Mouse (Mus musculus) liver, embryonic 14.5 days (tissue): ENCODE results near the gene Rab37. TPM values are rescaled to one million over a fixed set of nuclear protein-coding genes. Genes with fewer than 3 reads are reported as not detected.

Source experiments
- ATAC-seq: fragments of 200-750 bp; cut with Nextera tagmentation; 2 replicates; pipeline ENCODE4 v1.8.0; 2017; ENCODE audit warnings: moderate number of reproducible peaks, mild to moderate bottlenecking, moderate library complexity; ENCODE audit not compliant: insufficient read depth
- DNase-seq, 3 experiments: peaks; one replicate each; pipeline ENCODE4 v3.0.0-alpha.2; 2012 to 2013; ENCODE audit warnings: low read depth in 3 of 3, low spot score in 3 of 3
- H3K27ac ChIP-seq: fragments of 300-500 bp; sonication (generic); 2 replicates; pipeline ENCODE4 v1.5.1; 2014; ENCODE audit warnings: moderate library complexity, mild to moderate bottlenecking, control low read depth, inconsistent platforms
- H3K27me3 ChIP-seq: fragments of 300-500 bp; sonication (generic); 2 replicates; pipeline ENCODE4 v1.6.1; 2014; ENCODE audit warnings: mild to moderate bottlenecking, low read length, moderate library complexity; ENCODE audit not compliant: control insufficient read depth, insufficient read depth
- H3K36me3 ChIP-seq: fragments of 300-500 bp; sonication (generic); replicated peaks from 2 replicates; pipeline ENCODE4 v1.6.1; 2014; ENCODE audit warnings: low read depth; ENCODE audit not compliant: control insufficient read depth, insufficient read depth
- H3K4me1 ChIP-seq, 2 experiments: fragments of 200-500 bp in 1 of 2; fragments of 300-500 bp in 1 of 2; sonication (generic) in 1 of 2; replicated peaks; 2 replicates each; pipeline ENCODE4 v1.6.1; 2012 to 2014; ENCODE audit warnings: antibody characterized with exemption in 1 of 2, inconsistent platforms in 1 of 2, low read length in 1 of 2; ENCODE audit not compliant: control insufficient read depth in 2 of 2, insufficient read depth in 2 of 2
- H3K4me2 ChIP-seq: fragments of 300-500 bp; sonication (generic); 2 replicates; pipeline ENCODE4 v1.6.1; 2014; ENCODE audit warnings: low read depth, mild to moderate bottlenecking, control low read depth, moderate library complexity
- H3K4me3 ChIP-seq, 2 experiments: fragments of 200-500 bp in 1 of 2; fragments of 300-500 bp in 1 of 2; sonication (generic) in 1 of 2; 2 replicates each; pipeline ENCODE4 v1.5.1; 2012 to 2014; ENCODE audit warnings: low read depth in 2 of 2, low read length in 2 of 2, mild to moderate bottlenecking in 2 of 2, control low read depth in 1 of 2, inconsistent platforms in 1 of 2, moderate library complexity in 1 of 2; ENCODE audit not compliant: insufficient read depth in 1 of 2
- H3K9ac ChIP-seq: fragments of 300-500 bp; sonication (generic); replicated peaks from 2 replicates; pipeline ENCODE4 v1.6.1; 2014; ENCODE audit warnings: mild to moderate bottlenecking, control low read depth, moderate library complexity
- H3K9me3 ChIP-seq: fragments of 300-500 bp; sonication (generic); 2 replicates; pipeline ENCODE4 v1.6.1; 2016; ENCODE audit warnings: low read length, mixed read lengths; ENCODE audit not compliant: control insufficient read depth
- CTCF ChIP-seq: IDR thresholded peaks from 2 replicates; pipeline ENCODE4 v1.5.1; 2016; ENCODE audit warnings: antibody characterized with exemption, low read depth, control low read depth
- EP300 ChIP-seq: IDR thresholded peaks from 2 replicates; pipeline ENCODE4 v1.6.1; 2016; ENCODE audit warnings: antibody characterized with exemption, low read depth
- WGBS: fragments of 180-500 bp; shearing (Covaris S2); extraction: QIAGEN DNeasy Blood & Tissue Kit; methylation state at CpG from one replicate; pipeline ENCODE4 v1.1.7; 2014; ENCODE audit not compliant: insufficient replicate concordance; 5-methylcytosine and 5-hydroxymethylcytosine counted together
- polyA plus RNA-seq, 2 experiments: library from polyadenylated mRNA; depleted of rRNA in 1 of 2; stranded (reverse) in 1 of 2; unstranded in 1 of 2; fragments of >200 nt; fragmentation: Nextera tagmentation in 1 of 2; extraction: Ambion mirVana in 1 of 2; gene quantifications; 2 replicates each; pipeline versions ENCODE4 v1.2.1 to v1.2.3; 2012 to 2014

The Rab37 gene
- polyA plus RNA-seq, 2 experiments = 1.7 to 1.8 TPM

- no peaks in the 10 kb centered on the region; a peak in 1 of 4 replicates for H3K4me1 ChIP-seq
- no peak for ATAC-seq
- WGBS = 7% methylated on average over 2 of the region's 2 CpGs
These were observed 50.7 kb downstream of the Rab37 start for GRCm38 (mm10) chr11:115141970-115142369.

DNA sequence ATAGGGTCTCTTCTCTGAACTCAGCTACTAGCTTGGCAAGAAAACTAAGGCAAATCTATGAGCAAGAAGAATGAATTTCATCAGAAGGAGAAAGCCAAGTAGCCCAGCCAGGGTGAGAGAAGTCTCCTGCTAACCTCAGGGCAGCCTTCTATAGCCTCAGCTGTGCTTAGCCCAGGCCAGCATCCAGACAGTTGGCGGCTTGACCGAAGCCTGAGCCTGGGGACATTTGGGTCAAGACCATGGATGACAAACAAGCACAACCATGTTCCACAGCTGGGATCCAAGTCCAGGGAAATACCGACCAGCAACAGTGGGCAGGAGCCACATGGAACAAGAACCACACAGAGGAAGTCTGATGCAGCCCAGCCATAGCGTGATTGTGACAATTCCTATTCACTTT, 56.6 kb downstream of the Rab37 start:
- Histone ChIP-seq H3K9ac (no peak overlapping the region), H3K4me2 (no peak overlapping the region), H3K27me3 (no peaks in the 10 kb centered on the region), H3K9me3 (no peaks in the 10 kb centered on the region), H3K27ac (no peak overlapping the region), H3K36me3 (no peaks in the 10 kb centered on the region), H3K4me3 (no peak overlapping the region), H3K4me1 (peaks cover 0 to 4% of the 10 kb centered on the region in 2 experiments; a peak in 1 of 4 replicates)
- TF ChIP-seq EP300 (no peak), CTCF (no peak)
- DNase-seq (no peak), ATAC-seq (no peak)
- WGBS = 57% methylated on average over 4 of the region's 4 CpGs

More at GRCm38 (mm10) chr11:115141970-115142369, 50.7 kb downstream of the Rab37 start:
- H3K9ac ChIP-seq = no peak overlapping the region
- TF ChIP-seq EP300 = no peak
- no peak for TF ChIP-seq CTCF
- DNase-seq = no peak
- no peaks in the 10 kb centered on the region for H3K9me3 ChIP-seq
- no peak overlapping the region for H3K4me2 ChIP-seq
- H3K27ac ChIP-seq = no peak overlapping the region
- H3K27me3 ChIP-seq = no peaks in the 10 kb centered on the region
- H3K4me3 ChIP-seq = no peak overlapping the region
- no peaks in the 10 kb centered on the region for H3K36me3 ChIP-seq

GRCm38 (mm10) chr11:115150741-115151254, 59.6 kb downstream of the Rab37 start:
- Histone ChIP-seq H3K27ac (no peak overlapping the region), H3K36me3 (no peaks in the 10 kb centered on the region)
- TF ChIP-seq EP300 (no peak), CTCF (no peak)

DNA sequence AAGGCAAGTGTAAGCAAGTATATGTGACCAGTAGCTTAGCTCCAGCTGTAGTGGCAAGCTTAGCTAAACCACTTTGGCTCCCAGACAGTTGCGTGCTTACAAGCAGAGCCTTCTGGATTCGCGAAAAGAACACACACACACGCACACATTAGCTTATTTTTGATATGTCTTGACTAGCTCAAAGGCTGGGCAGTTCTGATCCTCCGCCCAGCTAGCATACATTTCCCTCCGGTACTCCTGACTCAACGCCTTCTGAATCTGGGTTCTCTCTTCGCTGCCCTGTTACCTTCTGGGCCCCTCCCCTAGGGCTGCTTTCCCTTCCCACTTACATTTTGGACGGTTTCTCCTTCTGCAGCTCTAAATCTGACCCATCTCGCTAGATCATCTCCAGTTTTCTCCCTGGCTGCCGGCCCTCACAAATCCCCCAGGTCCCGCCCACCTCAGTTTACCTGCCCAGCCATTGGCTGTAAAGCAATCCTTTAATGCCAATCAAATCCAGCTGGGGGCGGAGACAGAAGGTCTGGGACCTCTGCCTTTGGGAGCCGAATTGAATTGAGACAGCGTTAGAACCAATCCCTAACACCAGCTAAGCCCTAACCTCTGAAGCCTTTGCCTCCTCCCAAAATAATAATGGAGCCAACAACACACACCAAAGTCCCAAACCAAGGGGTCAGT, 60.7 kb downstream of the Rab37 start:
- Histone ChIP-seq H3K4me3 (no peak overlapping the region), H3K9ac (no peak overlapping the region)

More at GRCm38 (mm10) chr11:115150741-115151254, 59.6 kb downstream of the Rab37 start:
- no peak overlapping the region for H3K9ac ChIP-seq
- H3K4me1 ChIP-seq = peaks cover 0 to 4% of the 10 kb centered on the region in 2 experiments; a peak in 3 of 4 replicates
- ATAC-seq (no peak), DNase-seq (no peak)
- no peak overlapping the region for H3K4me3 ChIP-seq
- H3K4me2 ChIP-seq = no peak overlapping the region
- WGBS = 56% methylated on average over 6 of the region's 6 CpGs
- no peaks in the 10 kb centered on the region for H3K27me3 ChIP-seq
- H3K9me3 ChIP-seq = no peaks in the 10 kb centered on the region

GRCm38 (mm10) chr11:115153088-115153487, 61.9 kb downstream of the Rab37 start:
- Histone ChIP-seq H3K9me3 (no peaks in the 10 kb centered on the region), H3K4me1 (peaks cover 0 to 4% of the 10 kb centered on the region in 2 experiments; a peak in 3 of 4 replicates), H3K27me3 (no peaks in the 10 kb centered on the region), H3K36me3 (no peaks in the 10 kb centered on the region), H3K9ac (no peak overlapping the region), H3K4me3 (no peak overlapping the region), H3K27ac (no peak overlapping the region), H3K4me2 (no peak overlapping the region)
- WGBS = 63% methylated on average over 9 of the region's 9 CpGs
- ATAC-seq (no peak), DNase-seq (no peak)
- TF ChIP-seq EP300 = no peak
- no peak for TF ChIP-seq CTCF

More for the DNA sequence above, 60.7 kb downstream of the Rab37 start:
- no peak for TF ChIP-seq CTCF
- TF ChIP-seq EP300 = no peak
- WGBS = 16% methylated on average over 15 of the region's 15 CpGs
- H3K27ac ChIP-seq = no peak overlapping the region
- ATAC-seq = no peak
- DNase-seq = no peak
- H3K27me3 ChIP-seq = no peaks in the 10 kb centered on the region
- H3K9me3 ChIP-seq = no peaks in the 10 kb centered on the region
- H3K4me2 ChIP-seq = peak overlapping the region; percentile 43
- peaks cover 0 to 4% of the 10 kb centered on the region in 2 experiments; a peak in 3 of 4 replicates for H3K4me1 ChIP-seq
- H3K36me3 ChIP-seq = no peaks in the 10 kb centered on the region
